Mouse (Mus musculus) A20 (cell line): ENCODE measurements around the gene Ift20.
"Not testable (repeated sequence)": the region's sequence is repeated elsewhere in the genome, so short reads cannot be mapped to it uniquely, and the experiment has no call there.

ENCODE experiments used
- DNase-seq: peaks from one replicate; pipeline ENCODE4 v3.0.0-alpha.2; 2011; ENCODE audit warnings: low read depth, low spot score

Gene Ift20

GRCm38 (mm10) chr11:78522481-78522997 is 13.6 kb upstream of the Ift20 start:
- DNase-seq = peak; percentile 41

- no peak for DNase-seq
Observed at GRCm38 (mm10) chr11:78523241-78523955, 12.8 kb upstream of the Ift20 start.

DNA sequence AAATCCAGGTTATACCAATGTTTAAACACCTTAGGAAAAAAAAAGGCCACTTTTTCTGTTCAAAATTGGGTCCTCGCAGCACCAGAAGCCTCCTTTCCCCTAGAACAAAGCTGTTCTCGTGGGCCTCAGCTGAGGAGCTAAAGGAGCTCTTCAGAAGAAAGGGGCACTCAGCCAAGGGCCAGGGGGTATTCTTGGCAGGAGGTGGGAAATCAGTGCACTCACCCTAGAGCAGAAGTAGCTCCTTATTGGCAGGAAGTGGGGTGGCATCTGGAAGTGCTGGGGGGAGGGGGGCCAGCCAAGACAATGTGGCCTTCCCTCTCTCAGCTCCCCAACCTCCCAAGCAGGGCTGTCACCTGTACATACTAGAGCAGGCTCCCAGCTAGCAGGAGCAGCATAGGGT is 11.3 kb upstream of the Ift20 start:
- DNase-seq = no peak

DNA sequence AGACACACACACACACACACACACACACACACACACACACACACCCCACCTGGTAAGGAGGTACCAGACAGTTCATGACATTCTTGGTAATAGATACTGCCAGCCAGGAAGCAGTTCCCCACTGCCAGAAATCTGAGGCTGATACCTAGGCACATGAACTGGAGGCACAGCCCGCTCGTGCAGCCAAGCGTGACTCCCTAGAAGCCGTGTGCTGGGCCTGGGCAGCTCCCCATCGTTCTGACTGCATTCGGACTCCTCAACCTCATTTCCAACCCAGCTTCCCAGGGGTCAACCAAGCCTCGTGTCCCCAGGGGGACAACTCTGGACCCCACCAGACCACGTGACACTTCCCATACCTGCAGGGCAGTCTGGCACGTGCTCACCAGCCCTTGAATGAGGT is 7.4 kb upstream of the Ift20 start:
- no peak for DNase-seq

GRCm38 (mm10) chr11:78530001-78530400 is 6.2 kb upstream of the Ift20 start:
- DNase-seq = no peak

GRCm38 (mm10) chr11:78531046-78531445 is 5.1 kb upstream of the Ift20 start:
- DNase-seq = no peak

DNA sequence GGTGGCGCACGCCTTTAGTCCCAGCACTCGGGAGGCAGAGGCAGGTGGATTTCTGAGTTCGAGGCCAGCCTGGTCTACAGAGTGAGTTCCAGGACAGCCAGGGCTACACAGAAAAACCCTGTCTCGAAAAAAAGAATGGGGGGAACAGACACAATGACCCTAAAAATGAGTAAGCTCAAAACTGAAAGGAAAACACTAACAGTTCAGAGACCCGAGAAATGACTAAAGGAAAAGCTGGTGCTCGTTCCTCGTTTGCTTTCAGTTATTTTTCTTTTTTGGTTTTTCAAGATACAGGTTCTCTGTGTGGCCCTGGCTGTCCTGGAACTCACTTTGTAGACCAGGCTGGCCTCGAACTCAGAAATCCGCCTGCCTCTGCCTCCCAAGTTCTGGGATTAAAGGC is 4.6 kb upstream of the Ift20 start:
- not testable (repeated sequence) for DNase-seq

GRCm38 (mm10) chr11:78534516-78534915 is 1.6 kb upstream of the Ift20 start:
- peak; percentile 29 for DNase-seq

DNA sequence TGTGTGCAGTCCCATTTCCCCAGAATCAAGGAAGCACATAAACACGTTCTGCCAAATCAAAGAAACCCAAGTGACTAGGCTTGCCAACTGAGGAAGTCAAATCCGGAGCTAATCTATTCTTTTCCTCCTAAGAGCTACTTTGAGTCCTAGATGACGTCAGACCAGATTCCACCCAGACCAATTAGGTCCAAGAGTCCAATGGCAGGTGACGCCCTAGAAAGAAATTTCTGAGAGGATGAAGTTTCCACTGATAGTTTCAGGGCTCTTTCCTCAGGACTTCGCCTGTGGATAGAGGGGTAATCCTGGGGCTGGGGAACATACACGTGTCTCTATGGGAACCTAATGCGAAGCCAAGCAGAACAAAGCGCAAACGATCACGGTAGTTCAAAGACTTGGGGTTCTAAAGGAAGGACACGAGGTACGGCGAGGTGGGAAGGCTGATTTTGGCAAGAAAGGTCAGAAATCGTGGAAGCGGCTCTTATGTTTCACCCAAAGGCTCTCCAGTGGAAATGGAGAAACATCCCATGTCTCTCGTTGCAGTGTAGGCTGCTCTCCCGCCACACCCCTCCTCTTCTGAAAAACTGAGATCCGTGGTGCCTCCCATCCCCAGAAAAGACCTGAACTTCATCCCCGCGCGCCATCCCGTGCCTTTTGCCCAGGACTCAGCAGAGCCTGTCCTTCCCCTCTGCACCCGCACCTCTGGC is 633 bp upstream of the Ift20 start:
- peak; percentile 77 for DNase-seq

- no peak for DNase-seq
Observed at GRCm38 (mm10) chr11:78536690-78537084, 526 bp downstream of the Ift20 start.

GRCm38 (mm10) chr11:78540358-78540757 is 4.2 kb downstream of the Ift20 start:
- no peak for DNase-seq

GRCm38 (mm10) chr11:78544449-78545111 is 8.4 kb downstream of the Ift20 start:
- DNase-seq = no peak

- peak; percentile 26 for DNase-seq
Observed at GRCm38 (mm10) chr11:78545181-78545580, 9.0 kb downstream of the Ift20 start.

DNA sequence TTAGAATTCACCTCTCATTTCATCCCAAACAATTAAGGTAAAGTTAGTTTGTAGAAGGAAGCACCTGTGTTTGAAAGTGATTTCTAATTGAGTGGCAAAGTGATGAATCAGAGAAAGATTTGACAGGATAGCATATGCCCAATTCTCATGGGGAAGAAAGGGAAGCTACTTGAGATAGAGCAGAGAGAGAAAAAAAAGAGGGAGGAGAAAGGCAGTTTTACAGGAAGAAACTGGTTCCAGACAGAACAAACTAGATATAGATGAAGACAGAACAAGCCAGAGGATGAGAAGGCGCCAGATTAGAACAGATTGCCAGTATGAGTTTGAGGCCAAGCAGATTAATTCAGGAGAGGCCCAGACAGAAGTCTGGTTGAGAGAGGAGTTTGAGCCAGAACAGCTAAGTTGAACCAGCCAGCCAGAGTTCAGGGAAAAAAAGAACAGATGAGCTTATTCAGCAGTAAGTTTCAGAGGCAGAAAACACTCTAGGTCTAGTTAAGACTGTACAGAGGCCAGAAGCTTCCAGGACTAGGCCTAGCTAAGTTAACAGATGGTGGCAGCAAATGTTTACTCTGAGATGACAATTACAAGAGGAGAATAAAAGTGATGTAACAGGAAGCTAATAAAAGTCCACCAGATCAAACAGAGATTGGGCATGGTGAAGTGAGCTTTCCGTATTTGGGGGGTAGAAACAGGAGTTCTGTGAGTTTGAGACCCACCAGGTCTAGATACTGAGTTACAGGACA is 11.7 kb downstream of the Ift20 start:
- DNase-seq = no peak

DNA sequence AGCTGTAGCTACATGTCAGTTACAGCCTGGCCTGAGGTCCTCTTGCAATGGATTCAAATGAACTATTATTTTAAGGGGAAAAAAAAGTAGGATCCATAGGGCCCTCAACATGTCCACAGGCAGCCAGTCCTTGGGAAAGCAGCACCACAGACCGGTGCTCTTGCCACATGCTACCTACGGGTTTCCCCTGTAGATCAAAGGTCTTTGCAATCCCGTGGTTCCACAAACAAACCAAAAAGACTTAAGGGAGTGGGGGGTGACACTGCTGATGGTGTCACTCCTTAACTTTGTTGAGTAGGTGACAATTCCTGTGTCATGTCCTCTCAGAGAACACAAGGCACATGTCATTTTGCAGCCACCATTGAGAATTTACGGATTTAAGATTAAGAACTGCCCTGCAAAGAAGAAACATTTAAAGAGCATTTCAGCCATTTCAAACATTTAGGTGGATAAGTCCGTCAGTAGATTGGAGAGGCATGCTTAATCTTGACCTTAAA is 13.4 kb downstream of the Ift20 start:
- DNase-seq = peak; percentile 35

- DNase-seq = peak; percentile 98
Observed at GRCm38 (mm10) chr11:78550168-78551058, 14.3 kb downstream of the Ift20 start, which contains the start of gene Tmem97. TSS of gene Tmem97 (minus strand) at chr11:78550777.

- no peak for DNase-seq
Observed at GRCm38 (mm10) chr11:78551059-78551398, 14.9 kb downstream of the Ift20 start.

DNA sequence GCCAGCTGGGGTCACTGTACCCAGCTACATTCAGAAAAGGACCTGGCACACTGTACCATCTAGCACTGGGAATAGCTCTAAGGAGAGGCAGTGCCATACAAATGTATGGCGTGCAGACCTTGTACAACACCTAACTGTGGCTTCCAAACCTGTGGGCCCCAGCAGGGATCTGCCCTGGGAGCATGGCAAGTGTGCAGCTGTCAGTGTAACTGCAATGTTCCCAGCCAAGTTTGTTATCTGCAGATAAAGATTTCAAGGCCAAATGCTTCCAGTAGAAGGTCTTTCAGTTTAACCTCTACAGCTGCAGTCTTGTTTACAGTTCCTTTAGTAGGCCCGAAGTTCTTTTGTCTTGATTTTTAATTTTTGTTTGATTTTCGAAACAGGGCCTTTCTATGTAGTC is 19.5 kb downstream of the Ift20 start:
- no peak for DNase-seq

- DNase-seq = no peak
Observed at GRCm38 (mm10) chr11:78556070-78556469, 19.9 kb downstream of the Ift20 start.

- no peak for DNase-seq
Observed at GRCm38 (mm10) chr11:78557241-78557640, 21.1 kb downstream of the Ift20 start.

DNA sequence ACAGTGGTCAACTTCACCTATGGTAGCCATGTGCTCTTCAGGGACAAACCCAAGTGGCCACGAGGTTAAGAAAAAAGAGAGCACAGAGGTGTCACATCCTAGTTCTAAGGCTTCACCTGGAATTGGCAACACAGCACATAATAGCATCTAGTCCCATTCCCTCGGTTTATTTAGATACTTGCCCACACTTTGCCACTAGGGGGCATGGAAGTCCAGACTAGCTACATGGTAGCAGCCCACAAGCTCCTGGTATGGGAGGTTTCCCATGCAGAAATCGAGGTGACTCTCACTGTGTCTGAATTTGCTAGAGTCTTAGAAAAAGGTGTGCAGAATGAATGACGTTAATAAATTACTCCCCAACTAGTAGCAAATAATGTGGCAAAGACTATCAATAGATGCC is 24.3 kb downstream of the Ift20 start:
- peak; percentile 68 for DNase-seq
